Mouse (Mus musculus) kidney, embryonic 16.5 days (tissue): Measurements from ENCODE around the gene Samd7. TPM values are rescaled to one million over a fixed set of nuclear protein-coding genes. Genes with fewer than 3 reads are reported as not detected.

ENCODE experiments used
- ATAC-seq: fragments of 200-750 bp; cut with Nextera tagmentation; 2 replicates; pipeline ENCODE4 v1.8.0; 2017; ENCODE audit warnings: moderate TSS enrichment; ENCODE audit not compliant: low FRiP score, low TSS enrichment
- H3K27ac ChIP-seq: fragments of 300-500 bp; sonication (generic); 2 replicates; pipeline ENCODE4 v1.5.1; 2014; ENCODE audit warnings: low read length
- H3K27me3 ChIP-seq: fragments of 300-500 bp; sonication (generic); 2 replicates; pipeline ENCODE4 v1.6.1; 2014; ENCODE audit warnings: low read length, control low read depth, mixed read lengths; ENCODE audit not compliant: insufficient read depth
- H3K36me3 ChIP-seq: fragments of 300-500 bp; sonication (generic); 2 replicates; pipeline ENCODE4 v1.6.1; 2014; ENCODE audit warnings: low read length, control low read depth, mixed read lengths; ENCODE audit not compliant: insufficient read depth
- H3K4me1 ChIP-seq: fragments of 300-500 bp; sonication (generic); 2 replicates; pipeline ENCODE4 v1.6.1; 2014; ENCODE audit warnings: low read length, control low read depth, mixed read lengths; ENCODE audit not compliant: insufficient read depth
- H3K4me2 ChIP-seq: fragments of 300-500 bp; sonication (generic); replicated peaks from 2 replicates; pipeline ENCODE4 v1.6.1; 2014; ENCODE audit warnings: low read depth, low read length
- H3K4me3 ChIP-seq: fragments of 300-500 bp; sonication (generic); 2 replicates; pipeline ENCODE4 v1.5.1; 2014; ENCODE audit warnings: mild to moderate bottlenecking, low read length
- H3K9ac ChIP-seq: fragments of 300-500 bp; sonication (generic); replicated peaks from 2 replicates; pipeline ENCODE4 v1.6.1; 2014; ENCODE audit warnings: low read length
- H3K9me3 ChIP-seq: fragments of 300-500 bp; sonication (generic); 2 replicates; pipeline ENCODE4 v1.6.1; 2016; ENCODE audit warnings: low read length, control low read depth
- WGBS: fragments of 180-500 bp; shearing (Covaris S2); extraction: QIAGEN DNeasy Blood & Tissue Kit; methylation state at CpG from one replicate; pipeline ENCODE4 v1.1.7; 2014; 5-methylcytosine and 5-hydroxymethylcytosine counted together
- polyA plus RNA-seq: library from polyadenylated mRNA; unstranded; fragments of >200 nt; fragmentation: Nextera tagmentation; extraction: Ambion mirVana; gene quantifications from 2 replicates; pipeline ENCODE4 v1.2.1, GENCODE M21; 2015

The Samd7 gene
- polyA plus RNA-seq, 1 experiment from 2014 or later, result not detected

GRCm38 (mm10) chr3:30777984-30778383, 31.9 kb downstream of the Samd7 start:
- no peak overlapping the region for H3K27ac ChIP-seq
- H3K9me3 ChIP-seq, result no peaks in the 10 kb centered on the region
- no peaks in the 10 kb centered on the region for H3K27me3 ChIP-seq
- ATAC-seq, result no peak
- H3K4me1 ChIP-seq, result no peaks in the 10 kb centered on the region
- no peak overlapping the region for H3K4me2 ChIP-seq
- no peak overlapping the region for H3K4me3 ChIP-seq
- H3K9ac ChIP-seq, result no peak overlapping the region
- no peaks in the 10 kb centered on the region for H3K36me3 ChIP-seq
- WGBS, result 76% methylated on average over 5 of the region's 5 CpGs

GRCm38 (mm10) chr3:30788531-30788930, 42.4 kb downstream of the Samd7 start:
- ATAC-seq, result no peak
- Histone ChIP-seq H3K4me1 (no peaks in the 10 kb centered on the region), H3K9me3 (no peaks in the 10 kb centered on the region), H3K9ac (no peak overlapping the region), H3K4me3 (no peak overlapping the region), H3K36me3 (no peaks in the 10 kb centered on the region), H3K27ac (no peak overlapping the region), H3K4me2 (no peak overlapping the region), H3K27me3 (no peaks in the 10 kb centered on the region)
- 29% methylated on average over 5 of the region's 5 CpGs for WGBS

GRCm38 (mm10) chr3:30792737-30793402, 46.8 kb downstream of the Samd7 start, which contains the start of gene Sec62:
Gene Sec62 (plus strand): TSS chr3:30792875.
- H3K4me3 ChIP-seq, result peak within 1 kb of the TSS; percentile 94
- 0 out of 2 replicates have a peak, but pooled peaks cover 2% of the 10 kb centered on the region for H3K4me1 ChIP-seq
- peak within 1 kb of the TSS; percentile 72 for H3K4me2 ChIP-seq
- H3K27ac ChIP-seq, result peak within 1 kb of the TSS; percentile 94
- H3K9me3 ChIP-seq, result no peaks in the 10 kb centered on the region
- H3K36me3 ChIP-seq, result 0 out of 2 replicates have a peak, but pooled peaks cover 2% of the 10 kb centered on the region
- ATAC-seq, result peak; percentile 98
- under 1% methylated on average over 61 of the region's 62 CpGs for WGBS
- no peaks in the 10 kb centered on the region for H3K27me3 ChIP-seq
- peak within 1 kb of the TSS; percentile 96 for H3K9ac ChIP-seq

DNA sequence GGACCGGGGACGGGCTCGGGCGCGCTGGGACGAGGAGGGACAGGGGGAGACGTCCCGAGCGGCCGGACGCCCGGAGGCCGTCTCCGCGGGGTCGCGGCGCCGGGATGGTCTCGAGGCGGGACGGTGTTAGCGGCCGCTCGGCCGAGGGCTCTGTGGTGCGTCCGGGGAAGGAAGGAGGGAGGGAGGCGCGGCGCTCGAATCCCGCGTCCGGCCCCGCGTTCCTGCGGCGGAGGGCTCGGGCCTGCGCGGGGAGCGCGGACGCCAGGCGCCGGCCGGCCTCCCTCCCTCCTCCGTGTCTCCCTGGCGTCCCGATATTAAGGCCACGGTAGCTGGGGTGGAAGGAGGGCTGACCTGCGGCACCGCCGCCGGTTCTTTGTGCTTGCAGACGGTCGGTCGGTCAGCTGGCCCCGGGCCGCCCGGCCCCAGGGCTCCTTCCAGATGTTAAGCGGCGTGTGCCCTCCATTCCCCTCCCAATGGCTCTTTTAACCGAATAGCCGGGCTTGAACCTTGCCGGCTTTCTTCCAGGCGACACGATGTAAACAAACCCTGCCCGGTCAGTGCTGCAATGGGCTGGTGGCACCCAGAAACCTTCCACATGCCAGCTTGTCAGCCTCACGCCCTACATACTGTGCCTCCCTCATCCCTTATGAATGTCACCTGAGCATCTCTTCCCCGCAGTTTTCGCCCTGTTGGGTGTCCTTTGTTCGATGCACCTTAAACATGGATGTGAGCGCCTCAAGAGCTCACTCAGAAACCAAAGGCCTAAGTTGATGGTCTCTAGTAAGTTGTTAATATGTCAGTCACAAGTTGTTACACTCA, 47.5 kb downstream of the Samd7 start:
- 0 out of 2 replicates have a peak, but pooled peaks cover 2% of the 10 kb centered on the region for H3K4me1 ChIP-seq
- no peaks in the 10 kb centered on the region for H3K9me3 ChIP-seq
- 0 out of 2 replicates have a peak, but pooled peaks cover 2% of the 10 kb centered on the region for H3K36me3 ChIP-seq
- H3K4me2 ChIP-seq, result peak overlapping the region; percentile 72
- peak overlapping the region; percentile 94 for H3K27ac ChIP-seq
- H3K4me3 ChIP-seq, result peak overlapping the region; percentile 94
- ATAC-seq, result peak; percentile 89
- no peaks in the 10 kb centered on the region for H3K27me3 ChIP-seq
- H3K9ac ChIP-seq, result peak overlapping the region; percentile 96
- under 1% methylated on average over 52 of the region's 75 CpGs for WGBS

- H3K4me3 ChIP-seq, result no peak overlapping the region
- no peaks in the 10 kb centered on the region for H3K4me1 ChIP-seq
- H3K27ac ChIP-seq, result no peak overlapping the region; the same call in 1 of the 2 replicates
- H3K27me3 ChIP-seq, result no peaks in the 10 kb centered on the region
- 86% methylated on average over 3 of the region's 3 CpGs for WGBS
- no peak overlapping the region for H3K9ac ChIP-seq
- no peak for ATAC-seq
- H3K36me3 ChIP-seq, result peaks cover 29% of the 10 kb centered on the region
- H3K4me2 ChIP-seq, result no peak overlapping the region
- H3K9me3 ChIP-seq, result no peaks in the 10 kb centered on the region
Measured at GRCm38 (mm10) chr3:30802171-30802570, 56.1 kb downstream of the Samd7 start.

DNA sequence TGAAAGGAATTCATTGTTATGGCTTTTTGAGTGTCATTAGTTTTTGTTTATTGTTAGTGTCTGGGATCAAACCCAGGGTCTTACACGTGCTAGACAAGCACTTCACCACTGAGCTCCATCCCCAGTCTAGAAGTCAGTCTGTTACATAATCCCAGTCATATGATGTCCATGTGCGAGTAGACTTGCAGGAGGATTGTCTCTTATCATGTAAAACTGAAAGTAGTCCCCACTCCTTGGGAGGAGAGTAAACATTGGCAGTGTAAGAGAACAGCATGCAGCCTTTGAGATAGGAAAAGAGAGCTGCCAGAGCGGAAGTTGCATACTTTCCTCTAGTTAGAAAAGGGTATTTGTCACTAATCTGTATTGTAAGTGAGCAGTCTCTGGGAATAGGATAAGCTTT, 66.8 kb downstream of the Samd7 start:
- H3K36me3 ChIP-seq, result peaks cover 43% of the 10 kb centered on the region
- WGBS, result 75% methylated on average over 3 of the region's 3 CpGs
- no peak overlapping the region for H3K9ac ChIP-seq
- H3K9me3 ChIP-seq, result no peaks in the 10 kb centered on the region
- H3K4me3 ChIP-seq, result no peak overlapping the region
- no peak overlapping the region for H3K27ac ChIP-seq
- no peak overlapping the region for H3K4me2 ChIP-seq
- H3K4me1 ChIP-seq, result no peaks in the 10 kb centered on the region
- no peaks in the 10 kb centered on the region for H3K27me3 ChIP-seq
- ATAC-seq, result no peak

Other genes with a start within 250 kb of the Samd7 start
- gene Mecom, start 198.3 kb upstream of the Samd7 start, polyA plus RNA-seq, result 78.3 and 80.4 TPM in 2 replicates
- 0.07 TPM in 1 of 2 replicates, not detected in the other for gene Actrt3, start 146.4 kb upstream of the Samd7 start, polyA plus RNA-seq
- 41.9 and 42.6 TPM in 2 replicates for gene Mynn, start 144.2 kb upstream of the Samd7 start, polyA plus RNA-seq
- 0.11 and 0.18 TPM in 2 replicates for gene Lrriq4, start 101.8 kb upstream of the Samd7 start, polyA plus RNA-seq
- gene Lrrc34, start 98.4 kb upstream of the Samd7 start, polyA plus RNA-seq, result 2.4 and 2.9 TPM in 2 replicates
- 0.27 and 0.35 TPM in 2 replicates for gene Lrrc31, start 46.5 kb upstream of the Samd7 start, polyA plus RNA-seq
- 63.4 and 74.4 TPM in 2 replicates for gene Sec62, start 46.6 kb downstream of the Samd7 start, polyA plus RNA-seq
- gene Gpr160, start 109.7 kb downstream of the Samd7 start, polyA plus RNA-seq, result 16.9 and 17.1 TPM in 2 replicates
- 5.1 and 6.8 TPM in 2 replicates for gene Phc3, start 223.1 kb downstream of the Samd7 start, polyA plus RNA-seq
- 39.7 and 42.5 TPM in 2 replicates for gene Prkci, start 249.5 kb downstream of the Samd7 start, polyA plus RNA-seq